Mouse (Mus musculus) layer of hippocampus, adult 8-10 months (tissue): ENCODE measurements around the gene Myo1e. TPM values are rescaled to one million over a fixed set of nuclear protein-coding genes. Genes with fewer than 3 reads are reported as not detected.

Experiments
- DNase-seq, 2 experiments: peaks; one replicate each; pipeline ENCODE4 v3.0.0; 2022; ENCODE audit warnings: low spot score in 2 of 2
- microRNA-seq, 2 experiments: library from miRNA; unstranded; fragments of <30 nt; microRNA quantifications; one replicate each; pipeline ENCODE4 v1.2.0; 2022
- total RNA-seq, 4 experiments: library from RNA; stranded (reverse); gene quantifications; 2 replicates each; pipeline ENCODE4 v1.2.4; 2022

Myo1e gene
- total RNA-seq, 4 experiments from 2014 or later, result 8.6 to 30.0 (median 18.7) TPM

- DNase-seq, result no peak
These were observed 201.6 kb downstream of the Myo1e start for GRCm38 (mm10) chr9:70408791-70409190.

- no peak for DNase-seq
These were observed 202.6 kb downstream of the Myo1e start for GRCm38 (mm10) chr9:70409743-70410142.

- DNase-seq, result no peak
These were observed 203.5 kb downstream of the Myo1e start for GRCm38 (mm10) chr9:70410668-70411067.

GRCm38 (mm10) chr9:70413038-70413437 lies 205.9 kb downstream of the Myo1e start:
- DNase-seq, result no peak

- no peak for DNase-seq
These were observed 209.3 kb downstream of the Myo1e start for GRCm38 (mm10) chr9:70416412-70416811.

- DNase-seq, result peak; percentile 81 to 83
These were observed 214.3 kb downstream of the Myo1e start, which contains the start of gene Ccnb2 for GRCm38 (mm10) chr9:70421257-70422056. Ccnb2 (minus strand) TSS chr9:70421547.

GRCm38 (mm10) chr9:70422661-70423060 lies 215.5 kb downstream of the Myo1e start:
- DNase-seq, result no peak

- DNase-seq, result no peak
These were observed 232.8 kb downstream of the Myo1e start for GRCm38 (mm10) chr9:70439959-70440358.

GRCm38 (mm10) chr9:70449072-70449471 lies 241.9 kb downstream of the Myo1e start:
- DNase-seq, result no peak

Small RNA genes lying within 50 kb of the gene (microRNA-seq; reads per million reads assigned to microRNA genes)
- gene Mir5626, result 1.3 to 2.3 reads per million in 2 experiments

Other genes starting within 250 kb of the Myo1e start
- gene Bnip2, start 217.9 kb upstream of the Myo1e start, total RNA-seq, result 10 to 100 TPM; 35.7 to 50.2 (median 43.4) TPM
- 10 to 100 TPM; 52.8 to 59.9 (median 54.6) TPM for gene Gtf2a2, start 194.8 kb upstream of the Myo1e start, total RNA-seq
- not detected for gene Gcnt3, start 169.3 kb upstream of the Myo1e start, total RNA-seq
- gene Fam81a, start 64.8 kb upstream of the Myo1e start, total RNA-seq, result 100 to 1,000 TPM in 1 of 4 experiments, 10 to 100 TPM in 3; 91.7 to 101 (median 94.0) TPM
- gene Ccnb2, start 214.2 kb downstream of the Myo1e start, total RNA-seq, result 1 to 10 TPM in 2 of 4 experiments, under 1 TPM in 2; 0.56 to 1.2 (median 0.91) TPM